Mouse (Mus musculus) ovary, postnatal 36 days (tissue): ENCODE results near the gene B830017H08Rik.
A peak's percentile ranks its signal among the peaks of the same experiment; 100 is the strongest.

Source experiments
- DNase-seq: peaks from one replicate; pipeline ENCODE4 v3.0.0; 2022; ENCODE audit warnings: low spot score, mixed read lengths

The B830017H08Rik gene

GRCm38 (mm10) chr16:17832821-17833220 is at the start of gene B830017H08Rik:
Gene B830017H08Rik, plus strand, starts transcription at chr16:17833121.
- DNase-seq: no peak

GRCm38 (mm10) chr16:17785337-17785736 is 47.6 kb upstream of the B830017H08Rik start:
- DNase-seq: no peak

GRCm38 (mm10) chr16:17792728-17793127 is 40.2 kb upstream of the B830017H08Rik start:
- DNase-seq: no peak

GRCm38 (mm10) chr16:17794047-17794446 is 38.9 kb upstream of the B830017H08Rik start:
- no peak for DNase-seq

- no peak for DNase-seq
These were observed 37.3 kb upstream of the B830017H08Rik start for GRCm38 (mm10) chr16:17795643-17796042.

- DNase-seq: no peak
These were observed 36.4 kb upstream of the B830017H08Rik start for GRCm38 (mm10) chr16:17796519-17796918.

GRCm38 (mm10) chr16:17796971-17797811 is 35.7 kb upstream of the B830017H08Rik start, which contains the start of gene Scarf2:
Gene Scarf2, plus strand, starts transcription at chr16:17797282.
- DNase-seq: peak; percentile 65

GRCm38 (mm10) chr16:17797812-17798311 is 35.1 kb upstream of the B830017H08Rik start:
- no peak for DNase-seq

- DNase-seq: peak; percentile 60
These were observed 34.4 kb upstream of the B830017H08Rik start for GRCm38 (mm10) chr16:17798321-17799180.

- no peak for DNase-seq
These were observed 33.3 kb upstream of the B830017H08Rik start for GRCm38 (mm10) chr16:17799584-17799983.

- no peak for DNase-seq
These were observed 31.0 kb upstream of the B830017H08Rik start for GRCm38 (mm10) chr16:17801777-17802455.

- no peak for DNase-seq
These were observed 30.5 kb upstream of the B830017H08Rik start for GRCm38 (mm10) chr16:17802456-17802838.

GRCm38 (mm10) chr16:17802839-17803674 is 29.9 kb upstream of the B830017H08Rik start:
- no peak for DNase-seq

- no peak for DNase-seq
These were observed 29.1 kb upstream of the B830017H08Rik start for GRCm38 (mm10) chr16:17803675-17804448.

GRCm38 (mm10) chr16:17804449-17804912 is 28.4 kb upstream of the B830017H08Rik start:
- DNase-seq: no peak

- no peak for DNase-seq
These were observed 27.9 kb upstream of the B830017H08Rik start for GRCm38 (mm10) chr16:17804982-17805381.

- no peak for DNase-seq
These were observed 26.2 kb upstream of the B830017H08Rik start for GRCm38 (mm10) chr16:17806581-17807191.

- DNase-seq: peak; percentile 84
These were observed 25.5 kb upstream of the B830017H08Rik start for GRCm38 (mm10) chr16:17807192-17808009.

GRCm38 (mm10) chr16:17809125-17809524 is 23.8 kb upstream of the B830017H08Rik start:
- no peak for DNase-seq
